Mouse (Mus musculus) lung, postnatal 0 days (tissue): Measurements from ENCODE around the gene Smc2. TPM values are rescaled to one million over a fixed set of nuclear protein-coding genes. Genes with fewer than 3 reads are reported as not detected.
"Not testable (repeated sequence)": the region's sequence is repeated elsewhere in the genome, so short reads cannot be mapped to it uniquely, and the experiment has no call there.

Experiments
- ATAC-seq: fragments of 200-750 bp; cut with Nextera tagmentation; 2 replicates; pipeline ENCODE4 v1.8.0; 2017; ENCODE audit warnings: moderate library complexity
- DNase-seq: peaks from one replicate; pipeline ENCODE4 v3.0.0-alpha.2; 2016; ENCODE audit warnings: low spot score
- H3K27ac ChIP-seq: fragments of 300-500 bp; sonication (generic); 2 replicates; pipeline ENCODE4 v1.5.1; 2014; ENCODE audit warnings: antibody characterized with exemption, mild to moderate bottlenecking, low read length, mixed read lengths
- H3K27me3 ChIP-seq: fragments of 300-500 bp; sonication (generic); replicated peaks from 2 replicates; pipeline ENCODE4 v1.6.1; 2014; ENCODE audit warnings: low read length, mixed read lengths; ENCODE audit not compliant: insufficient read depth
- H3K36me3 ChIP-seq: fragments of 300-500 bp; sonication (generic); 2 replicates; pipeline ENCODE4 v1.6.1; 2014; ENCODE audit warnings: low read length, mixed read lengths; ENCODE audit not compliant: insufficient read depth
- H3K4me1 ChIP-seq: fragments of 300-500 bp; sonication (generic); 2 replicates; pipeline ENCODE4 v1.6.1; 2014; ENCODE audit warnings: antibody characterized with exemption, low read depth, low read length, mixed read lengths; ENCODE audit not compliant: insufficient read depth
- H3K4me2 ChIP-seq: fragments of 300-500 bp; sonication (generic); replicated peaks from 2 replicates; pipeline ENCODE4 v1.6.1; 2014; ENCODE audit warnings: low read depth, mild to moderate bottlenecking, low read length, moderate library complexity, mixed read lengths
- H3K4me3 ChIP-seq: fragments of 300-500 bp; sonication (generic); 2 replicates; pipeline ENCODE4 v1.5.1; 2014; ENCODE audit warnings: low read depth, low read length
- H3K9ac ChIP-seq: fragments of 300-500 bp; sonication (generic); replicated peaks from 2 replicates; pipeline ENCODE4 v1.6.1; 2014; ENCODE audit warnings: low read depth, mild to moderate bottlenecking
- H3K9me3 ChIP-seq: fragments of 300-500 bp; sonication (generic); 2 replicates; pipeline ENCODE4 v1.6.1; 2016; ENCODE audit warnings: low read length, mixed read lengths
- CTCF ChIP-seq: IDR thresholded peaks from 2 replicates; pipeline ENCODE4 v1.5.1; 2016; ENCODE audit warnings: antibody characterized with exemption, mild to moderate bottlenecking
- EP300 ChIP-seq: IDR thresholded peaks from 2 replicates; pipeline ENCODE4 v1.6.1; 2016; ENCODE audit warnings: antibody characterized with exemption, mild to moderate bottlenecking, control low read depth
- WGBS: fragments of 180-500 bp; shearing (Covaris S2); extraction: QIAGEN DNeasy Blood & Tissue Kit; methylation state at CpG from one replicate; pipeline ENCODE4 v1.1.7; 2014; 5-methylcytosine and 5-hydroxymethylcytosine counted together
- polyA plus RNA-seq: library from polyadenylated mRNA; unstranded; fragments of >200 nt; fragmentation: Nextera tagmentation; extraction: Ambion mirVana; gene quantifications from 2 replicates; pipeline ENCODE4 v1.2.1, GENCODE M21; 2015

Smc2 gene
- 23.8 and 36.8 TPM in 2 replicates for polyA plus RNA-seq

GRCm38 (mm10) chr4:52438886-52439664, at the start of gene Smc2:
Smc2 (plus strand) TSS chr4:52439243.
- Histone ChIP-seq H3K9ac (peak within 1 kb of the TSS; percentile 58), H3K27me3 (no peaks in the 10 kb centered on the region), H3K4me2 (peak within 1 kb of the TSS; percentile 78), H3K4me1 (0 out of 2 replicates have a peak, but pooled peaks cover 6% of the 10 kb centered on the region), H3K36me3 (no peaks in the 10 kb centered on the region; the same call in 1 of the 2 replicates), H3K9me3 (no peaks in the 10 kb centered on the region), H3K27ac (peak within 1 kb of the TSS; percentile 79), H3K4me3 (peak within 1 kb of the TSS; percentile 56)
- TF ChIP-seq EP300, result peak; percentile 91
- peak; percentile 24; the same call in 1 of the 2 replicates for TF ChIP-seq CTCF
- ATAC-seq, result peak; percentile 99
- WGBS, result 1% methylated on average over 50 of the region's 53 CpGs
- peak; percentile 98 for DNase-seq

- H3K27me3 ChIP-seq, result no peaks in the 10 kb centered on the region
- no peak for ATAC-seq
- WGBS, result 62% methylated on average over 2 of the region's 2 CpGs
- H3K4me3 ChIP-seq, result no peak overlapping the region
- no peak for DNase-seq
- H3K9me3 ChIP-seq, result no peaks in the 10 kb centered on the region
- no peak overlapping the region for H3K9ac ChIP-seq
- H3K4me2 ChIP-seq, result no peak overlapping the region
- no peaks in the 10 kb centered on the region for H3K36me3 ChIP-seq
- TF ChIP-seq CTCF (no peak), EP300 (no peak)
- no peaks in the 10 kb centered on the region for H3K4me1 ChIP-seq
- H3K27ac ChIP-seq, result no peak overlapping the region
Observed at GRCm38 (mm10) chr4:52411587-52411986, 27.5 kb upstream of the Smc2 start.

- Histone ChIP-seq H3K9me3 (no peaks in the 10 kb centered on the region), H3K4me3 (no peak overlapping the region), H3K4me1 (no peaks in the 10 kb centered on the region), H3K27me3 (no peaks in the 10 kb centered on the region), H3K9ac (no peak overlapping the region), H3K4me2 (no peak overlapping the region), H3K27ac (no peak overlapping the region), H3K36me3 (no peaks in the 10 kb centered on the region)
- TF ChIP-seq CTCF (no peak), EP300 (no peak)
- WGBS, result 74% methylated on average over 4 of the region's 4 CpGs
- no peak for ATAC-seq
- no peak for DNase-seq
Observed at GRCm38 (mm10) chr4:52423653-52424052, 15.4 kb upstream of the Smc2 start.

GRCm38 (mm10) chr4:52429310-52430198, 9.5 kb upstream of the Smc2 start:
- Histone ChIP-seq H3K9ac (no peak overlapping the region), H3K9me3 (no peaks in the 10 kb centered on the region), H3K4me1 (no peaks in the 10 kb centered on the region), H3K27me3 (no peaks in the 10 kb centered on the region), H3K36me3 (no peaks in the 10 kb centered on the region), H3K27ac (no peak overlapping the region), H3K4me3 (no peak overlapping the region), H3K4me2 (no peak overlapping the region)
- TF ChIP-seq EP300 (no peak), CTCF (no peak)
- ATAC-seq, result no peak
- peak; percentile 13 for DNase-seq
- WGBS, result 21% methylated on average over 7 of the region's 7 CpGs

- H3K4me1 ChIP-seq, ATAC-seq, H3K9me3 ChIP-seq, H3K4me3 ChIP-seq, H3K9ac ChIP-seq, H3K4me2 ChIP-seq, H3K27me3 ChIP-seq, H3K36me3 ChIP-seq, H3K27ac ChIP-seq, DNase-seq: not testable (repeated sequence)
- WGBS, result 91% methylated on average over 2 of the region's 2 CpGs
Observed at GRCm38 (mm10) chr4:52435551-52435950, 3.5 kb upstream of the Smc2 start.

GRCm38 (mm10) chr4:52438371-52438885, 615 bp upstream of the Smc2 start:
- H3K27me3 ChIP-seq, result no peaks in the 10 kb centered on the region
- H3K4me3 ChIP-seq, result peak overlapping the region; percentile 56
- TF ChIP-seq CTCF (no peak), EP300 (0 out of 2 replicates have a peak, but pooled peaks have one; percentile 16)
- peak overlapping the region; percentile 79 for H3K27ac ChIP-seq
- H3K9me3 ChIP-seq, result no peaks in the 10 kb centered on the region
- DNase-seq (no peak), ATAC-seq (peak; percentile 67)
- WGBS, result 1% methylated on average over 20 of the region's 20 CpGs
- H3K9ac ChIP-seq, result peak overlapping the region; percentile 58
- H3K4me1 ChIP-seq, result 0 out of 2 replicates have a peak, but pooled peaks cover 6% of the 10 kb centered on the region
- H3K4me2 ChIP-seq, result peak overlapping the region; percentile 78
- H3K36me3 ChIP-seq, result no peaks in the 10 kb centered on the region; the same call in 1 of the 2 replicates
